Mouse (Mus musculus) limb, embryonic 11.5 days (tissue): Measurements from ENCODE around the gene Mrps27. TPM values are rescaled to one million over a fixed set of nuclear protein-coding genes. Genes with fewer than 3 reads are reported as not detected.

Source experiments
- ATAC-seq: fragments of 200-750 bp; cut with Nextera tagmentation; 2 replicates; pipeline ENCODE4 v1.8.0; 2017; ENCODE audit warnings: low read depth; ENCODE audit not compliant: insufficient number of reproducible peaks, low FRiP score, low TSS enrichment
- DNase-seq: peaks from one replicate; pipeline ENCODE4 v3.0.0-alpha.2; 2015; ENCODE audit warnings: low spot score
- H3K27ac ChIP-seq: fragments of 300-500 bp; sonication (generic); replicated peaks from 2 replicates; pipeline ENCODE4 v1.5.1; 2014; ENCODE audit warnings: low read depth, mild to moderate bottlenecking, low read length
- H3K27me3 ChIP-seq: fragments of 300-500 bp; sonication (generic); 2 replicates; pipeline ENCODE4 v1.6.1; 2014; ENCODE audit warnings: mild to moderate bottlenecking, low read length, mixed read lengths; ENCODE audit not compliant: control insufficient read depth, insufficient read depth
- H3K36me3 ChIP-seq: fragments of 300-500 bp; sonication (generic); 2 replicates; pipeline ENCODE4 v1.6.1; 2014; ENCODE audit warnings: mild to moderate bottlenecking, low read length, moderate library complexity, mixed read lengths; ENCODE audit not compliant: control insufficient read depth, insufficient read depth
- H3K4me1 ChIP-seq: fragments of 300-500 bp; sonication (generic); 2 replicates; pipeline ENCODE4 v1.6.1; 2014; ENCODE audit warnings: low read length, mixed read lengths; ENCODE audit not compliant: control insufficient read depth, insufficient read depth
- H3K4me2 ChIP-seq: fragments of 300-500 bp; sonication (generic); 2 replicates; pipeline ENCODE4 v1.6.1; 2014; ENCODE audit warnings: low read depth, mild to moderate bottlenecking, moderate library complexity; ENCODE audit not compliant: severe bottlenecking
- H3K4me3 ChIP-seq: fragments of 300-500 bp; sonication (generic); 2 replicates; pipeline ENCODE4 v1.5.1; 2014; ENCODE audit warnings: low read depth, low read length
- H3K9ac ChIP-seq: fragments of 300-500 bp; sonication (generic); 2 replicates; pipeline ENCODE4 v1.6.1; 2014; ENCODE audit warnings: mild to moderate bottlenecking, low read length
- H3K9me3 ChIP-seq: fragments of 300-500 bp; sonication (generic); 2 replicates; pipeline ENCODE4 v1.6.1; 2016; ENCODE audit warnings: low read length; ENCODE audit not compliant: control insufficient read depth
- WGBS: fragments of 180-500 bp; shearing (Covaris S2); extraction: QIAGEN DNeasy Blood & Tissue Kit; methylation state at CpG from one replicate; pipeline ENCODE4 v1.1.7; 2014; 5-methylcytosine and 5-hydroxymethylcytosine counted together
- polyA plus RNA-seq: library from polyadenylated mRNA; unstranded; fragments of >200 nt; fragmentation: Nextera tagmentation; extraction: Ambion mirVana; gene quantifications from 2 replicates; pipeline ENCODE4 v1.2.1, GENCODE M21; 2014

The Mrps27 gene
- polyA plus RNA-seq, 1 experiment from 2014 or later = 76.4 TPM

DNA sequence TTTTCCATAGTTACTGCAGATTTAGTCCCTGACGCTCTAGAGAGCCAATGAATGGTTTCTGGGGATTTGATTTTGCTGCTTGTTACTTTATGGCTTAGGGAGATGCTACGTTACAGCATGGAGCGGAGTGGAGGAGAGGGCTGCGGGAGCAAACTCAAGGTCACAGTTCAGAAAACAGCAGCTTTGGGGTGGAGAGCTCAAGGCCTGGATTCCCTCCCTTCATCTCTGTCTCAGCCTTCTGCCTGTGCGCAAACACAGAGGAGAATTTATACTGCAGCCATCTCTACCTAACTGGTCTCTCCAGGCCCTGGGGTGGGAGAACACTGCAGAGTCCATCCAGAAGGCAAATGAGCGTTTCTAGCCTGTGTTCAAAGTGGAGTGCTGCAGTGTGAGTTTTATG is 10.5 kb downstream of the Mrps27 start:
- no peak overlapping the region for H3K4me2 ChIP-seq
- no peak overlapping the region for H3K4me3 ChIP-seq
- no peak overlapping the region for H3K9ac ChIP-seq
- no peaks in the 10 kb centered on the region for H3K27me3 ChIP-seq
- ATAC-seq (no peak), DNase-seq (no peak)
- H3K36me3 ChIP-seq = no peaks in the 10 kb centered on the region
- WGBS = 81% methylated on average over 6 of the region's 6 CpGs
- no peaks in the 10 kb centered on the region for H3K4me1 ChIP-seq
- no peak overlapping the region for H3K27ac ChIP-seq
- no peaks in the 10 kb centered on the region for H3K9me3 ChIP-seq

DNA sequence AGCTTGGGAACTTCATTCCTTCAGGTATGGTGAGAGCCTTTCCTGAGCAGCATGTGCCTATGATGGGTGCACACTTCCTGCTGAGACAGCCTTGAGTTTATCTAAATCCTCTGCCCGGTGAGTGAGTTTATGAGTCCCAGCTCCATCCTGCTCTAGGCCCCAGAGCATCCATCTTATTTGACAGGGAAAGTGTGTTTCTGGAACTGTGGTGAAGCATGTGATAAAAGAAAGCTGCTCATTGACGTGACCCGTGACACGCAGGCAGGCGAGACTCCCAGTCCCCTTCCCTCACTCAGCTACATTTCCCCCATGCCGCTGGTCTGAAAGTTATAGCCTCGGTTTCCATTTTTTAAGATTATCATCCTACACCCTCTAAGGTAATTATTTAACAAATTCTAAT is 11.3 kb downstream of the Mrps27 start:
- no peak overlapping the region for H3K27ac ChIP-seq
- H3K9ac ChIP-seq = no peak overlapping the region
- H3K36me3 ChIP-seq = no peaks in the 10 kb centered on the region
- 66% methylated on average over 7 of the region's 7 CpGs for WGBS
- no peaks in the 10 kb centered on the region for H3K4me1 ChIP-seq
- H3K4me3 ChIP-seq = no peak overlapping the region
- no peak for DNase-seq
- no peak for ATAC-seq
- no peak overlapping the region for H3K4me2 ChIP-seq
- no peaks in the 10 kb centered on the region for H3K27me3 ChIP-seq
- H3K9me3 ChIP-seq = no peaks in the 10 kb centered on the region

DNA sequence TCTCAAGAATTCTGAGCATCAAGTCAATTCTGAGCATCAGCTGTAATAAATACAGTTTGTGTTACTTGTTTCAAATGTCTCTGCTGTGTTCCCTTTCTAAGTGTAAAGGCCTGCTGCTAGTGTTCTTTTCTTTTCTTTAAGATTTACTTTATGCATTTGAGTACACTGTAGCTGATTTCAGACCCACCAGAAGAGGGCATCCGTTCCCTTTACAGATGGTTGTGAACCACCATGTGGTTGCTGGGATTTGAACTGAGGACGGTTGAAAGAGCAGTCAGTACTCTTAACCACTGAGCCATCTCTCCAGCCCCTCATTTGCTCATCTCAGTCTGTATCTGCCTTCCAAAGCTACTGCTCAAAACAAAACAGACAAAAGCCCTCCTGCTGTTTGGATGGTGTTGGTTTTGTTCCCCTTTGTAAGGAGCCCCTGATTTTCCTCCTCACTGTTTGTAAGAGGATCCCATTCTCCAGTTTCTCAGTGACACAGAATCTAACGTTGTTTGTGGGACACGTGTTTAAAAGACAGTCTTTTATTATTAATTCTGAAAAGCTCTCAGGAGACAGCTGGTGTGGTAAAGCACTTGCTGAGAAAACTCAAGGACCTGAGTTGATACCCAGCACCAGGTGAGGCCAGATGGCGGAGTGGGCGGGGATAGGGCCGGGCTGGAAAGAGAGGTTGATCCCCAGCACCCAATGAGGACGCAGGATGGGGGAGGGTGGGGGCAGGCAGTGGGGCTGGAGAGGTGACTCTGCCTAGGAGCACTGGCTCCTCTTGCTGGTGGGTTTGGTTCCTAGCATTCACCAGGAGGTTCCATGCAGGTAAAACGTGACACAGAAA is 12.1 kb downstream of the Mrps27 start:
- no peaks in the 10 kb centered on the region for H3K9me3 ChIP-seq
- DNase-seq (no peak), ATAC-seq (no peak)
- no peak overlapping the region for H3K4me3 ChIP-seq
- no peaks in the 10 kb centered on the region for H3K36me3 ChIP-seq
- no peaks in the 10 kb centered on the region for H3K4me1 ChIP-seq
- H3K27me3 ChIP-seq = no peaks in the 10 kb centered on the region
- H3K4me2 ChIP-seq = no peak overlapping the region
- WGBS = 45% methylated on average over 9 of the region's 9 CpGs
- H3K9ac ChIP-seq = no peak overlapping the region
- H3K27ac ChIP-seq = no peak overlapping the region

DNA sequence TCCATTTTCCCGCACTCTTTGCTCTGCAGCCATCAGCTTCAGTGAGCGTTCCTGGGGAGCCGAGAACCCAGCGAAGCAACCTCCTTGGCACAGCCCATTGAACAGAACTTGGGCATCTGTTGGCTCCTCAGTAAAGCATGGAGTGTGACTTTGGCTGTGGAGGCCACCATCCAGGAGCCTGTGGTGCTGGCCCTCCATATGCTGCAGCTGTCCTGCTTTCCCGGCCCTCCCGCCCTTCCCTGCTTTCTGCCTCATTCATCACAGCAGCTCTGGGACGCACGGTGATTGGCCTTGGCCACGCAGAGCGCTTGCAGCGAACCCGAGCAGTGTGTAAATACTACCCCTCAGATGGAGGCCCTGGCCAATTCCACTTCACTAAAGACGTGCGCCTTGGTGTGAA is 14.3 kb downstream of the Mrps27 start:
- H3K36me3 ChIP-seq = no peaks in the 10 kb centered on the region; the same call in 1 of the 2 replicates
- ATAC-seq = no peak
- DNase-seq = no peak

DNA sequence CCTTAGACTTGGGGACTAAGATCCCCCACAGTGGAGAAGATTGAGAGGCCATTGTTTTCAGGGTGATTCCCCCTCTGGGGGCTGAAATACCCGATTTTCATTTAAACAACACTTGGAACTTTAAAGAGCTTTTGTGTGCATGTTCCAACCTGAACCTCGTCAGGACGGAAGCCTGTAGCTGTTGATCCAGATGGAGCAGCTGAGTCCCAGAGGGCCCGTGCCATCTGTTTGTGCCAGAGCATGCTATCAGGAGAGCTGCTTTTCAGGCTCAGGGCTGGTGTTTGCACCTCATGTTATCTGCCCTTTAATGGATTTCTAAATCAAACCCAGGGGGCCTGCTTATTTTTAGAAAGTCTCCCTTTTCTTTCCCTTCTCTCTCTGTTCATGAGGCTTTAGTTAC is 19.3 kb downstream of the Mrps27 start:
- no peaks in the 10 kb centered on the region for H3K27me3 ChIP-seq
- no peak overlapping the region for H3K9ac ChIP-seq
- peaks cover 2% of the 10 kb centered on the region; the same call in 1 of the 2 replicates for H3K36me3 ChIP-seq
- DNase-seq = no peak
- WGBS = 81% methylated on average over 4 of the region's 4 CpGs
- H3K4me3 ChIP-seq = no peak overlapping the region
- no peak for ATAC-seq
- H3K4me2 ChIP-seq = no peak overlapping the region
- H3K4me1 ChIP-seq = no peaks in the 10 kb centered on the region
- H3K9me3 ChIP-seq = no peaks in the 10 kb centered on the region
- no peak overlapping the region for H3K27ac ChIP-seq

More for the DNA sequence above, 14.3 kb downstream of the Mrps27 start:
- Histone ChIP-seq H3K27ac (no peak overlapping the region), H3K9ac (no peak overlapping the region), H3K4me3 (no peak overlapping the region), H3K4me2 (no peak overlapping the region), H3K9me3 (no peaks in the 10 kb centered on the region), H3K4me1 (no peaks in the 10 kb centered on the region), H3K27me3 (no peaks in the 10 kb centered on the region)
- WGBS = 87% methylated on average over 14 of the region's 14 CpGs

DNA sequence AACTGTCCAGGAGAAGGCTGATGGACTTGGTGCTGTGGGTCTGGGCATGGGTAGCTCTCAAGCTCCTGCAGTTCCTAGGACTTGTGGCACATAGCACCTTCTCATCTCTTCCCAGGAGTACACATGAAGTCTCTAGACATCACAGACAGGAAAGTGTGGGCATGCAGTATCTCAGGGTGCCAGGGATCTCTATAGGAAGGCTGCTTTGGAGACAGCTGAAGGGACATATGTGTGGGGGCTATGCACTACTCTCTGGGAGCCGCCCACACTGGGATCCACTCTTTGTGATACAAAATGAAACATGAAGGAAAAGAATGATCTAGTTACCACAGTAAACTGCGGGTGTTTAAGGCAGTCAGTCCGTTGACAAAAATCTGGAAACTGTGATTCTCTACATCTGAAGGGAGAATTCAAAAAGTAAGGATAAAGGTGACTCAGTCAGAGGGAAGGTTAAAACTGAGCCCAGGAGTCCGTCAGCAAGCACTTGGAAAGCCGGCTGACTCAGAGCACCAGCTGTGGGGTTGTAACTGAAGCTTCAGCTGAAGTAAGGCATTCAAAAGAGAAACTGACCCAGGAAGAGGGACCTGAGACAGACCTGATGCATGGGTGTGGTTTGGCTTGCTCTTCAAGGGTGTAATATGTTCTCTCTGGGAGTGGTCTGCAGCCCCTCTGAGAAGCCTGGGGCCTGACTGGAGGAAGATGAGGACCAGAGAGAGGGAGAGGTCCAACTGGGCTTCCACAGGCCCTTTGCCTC is 22.0 kb downstream of the Mrps27 start:
- 89% methylated on average over 5 of the region's 5 CpGs for WGBS
- Histone ChIP-seq H3K9ac (no peak overlapping the region), H3K36me3 (peaks cover 4% of the 10 kb centered on the region; the same call in 1 of the 2 replicates), H3K4me3 (no peak overlapping the region), H3K4me2 (no peak overlapping the region), H3K27ac (no peak overlapping the region), H3K9me3 (no peaks in the 10 kb centered on the region), H3K27me3 (no peaks in the 10 kb centered on the region), H3K4me1 (no peaks in the 10 kb centered on the region)
- DNase-seq (no peak), ATAC-seq (no peak)

DNA sequence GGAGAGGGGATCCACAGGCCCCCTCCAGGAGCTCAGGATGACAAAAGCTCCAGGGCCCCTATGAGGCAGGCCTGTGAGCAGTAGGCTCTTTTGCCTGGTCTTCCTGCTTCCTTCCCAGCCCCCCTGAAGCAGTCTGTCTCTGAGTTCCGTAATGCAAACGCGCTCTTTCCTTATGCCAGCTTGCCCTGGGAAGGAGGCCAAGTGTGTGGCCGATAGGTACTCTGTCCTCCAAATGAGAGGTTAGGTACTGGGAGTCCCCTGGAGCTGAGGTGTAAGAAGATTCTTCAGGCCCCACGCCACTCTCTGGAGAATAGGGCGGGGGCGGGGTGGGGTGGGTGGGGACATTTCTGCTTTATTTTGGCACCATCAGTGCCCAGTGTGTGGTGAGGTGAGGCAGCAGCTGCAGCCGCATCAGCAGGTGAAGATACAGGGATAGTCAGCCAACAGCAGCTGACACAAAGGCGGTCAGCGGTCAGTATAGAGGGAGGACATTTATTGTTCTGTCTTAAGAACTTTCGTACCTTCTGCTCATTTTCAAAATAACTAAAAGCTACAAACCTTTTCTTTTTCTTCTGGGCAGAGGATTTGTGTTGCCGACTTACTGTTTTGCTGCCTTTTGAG is 23.1 kb downstream of the Mrps27 start:
- Histone ChIP-seq H3K27me3 (no peaks in the 10 kb centered on the region), H3K4me3 (no peak overlapping the region), H3K27ac (no peak overlapping the region), H3K4me2 (no peak overlapping the region), H3K9me3 (no peaks in the 10 kb centered on the region), H3K4me1 (no peaks in the 10 kb centered on the region), H3K36me3 (0 out of 2 replicates have a peak, but pooled peaks cover 4% of the 10 kb centered on the region), H3K9ac (no peak overlapping the region)
- DNase-seq (no peak), ATAC-seq (no peak)
- WGBS = 93% methylated on average over 12 of the region's 12 CpGs

DNA sequence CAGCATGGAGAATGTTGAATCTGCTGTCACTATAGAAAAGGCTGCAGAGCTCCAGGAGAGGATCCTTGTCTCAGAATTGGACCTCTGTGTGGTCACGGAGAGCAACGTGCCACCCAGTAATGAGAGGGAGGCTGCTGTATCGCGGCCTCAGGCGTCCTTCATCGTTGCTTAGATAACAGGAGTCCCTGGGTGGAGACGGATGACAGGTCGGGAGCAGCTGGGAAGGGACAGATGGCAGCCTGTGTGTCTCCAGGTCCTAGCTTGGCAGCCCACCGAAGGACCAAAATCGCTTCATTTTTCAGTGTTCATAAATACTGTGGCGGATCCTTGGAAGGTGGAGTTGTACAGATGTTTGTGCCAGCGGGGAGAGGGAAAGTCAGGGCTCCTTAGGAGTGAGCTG is 24.5 kb downstream of the Mrps27 start:
- DNase-seq = no peak
- 86% methylated on average over 12 of the region's 12 CpGs for WGBS
- Histone ChIP-seq H3K36me3 (0 out of 2 replicates have a peak, but pooled peaks cover 4% of the 10 kb centered on the region), H3K9me3 (no peaks in the 10 kb centered on the region), H3K27me3 (no peaks in the 10 kb centered on the region), H3K9ac (no peak overlapping the region), H3K4me3 (no peak overlapping the region), H3K4me1 (peaks cover 3% of the 10 kb centered on the region; the same call in 1 of the 2 replicates), H3K4me2 (no peak overlapping the region), H3K27ac (no peak overlapping the region)
- ATAC-seq = no peak
